Mouse (Mus musculus): ENCODE data around the gene Traf4. TPM values are rescaled to one million over a fixed set of nuclear protein-coding genes. Genes with fewer than 3 reads are reported as not detected.
"Not testable (repeated sequence)": the region's sequence is repeated elsewhere in the genome, so short reads cannot be mapped to it uniquely, and the experiment has no call there.

Traf4 gene
- polyA plus RNA-seq, 1 experiment from 2014 or later = 52.4 TPM

DNA sequence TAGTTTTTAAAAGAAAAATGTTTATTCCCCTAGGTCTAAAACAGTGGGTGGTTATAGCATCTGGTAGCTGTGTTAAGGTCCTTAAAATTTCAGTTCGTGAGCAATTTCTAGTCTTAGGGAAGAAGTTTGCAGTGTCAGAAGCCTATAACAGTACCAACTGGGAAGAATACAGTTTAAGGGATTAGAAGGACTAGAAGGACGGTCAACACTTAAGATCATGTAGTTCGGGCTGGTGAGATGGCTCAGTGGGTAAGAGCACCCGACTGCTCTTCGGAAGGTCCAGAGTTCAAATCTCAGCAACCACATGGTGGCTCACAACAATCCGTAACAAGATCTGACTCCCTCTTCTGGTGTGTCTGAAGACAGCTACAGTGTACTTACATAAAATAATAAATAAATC, 19.3 kb upstream of the Traf4 start:
- H3K4me3 ChIP-seq (ENCODE audit: low read depth, low read length); H3K9me3 ChIP-seq (ENCODE audit: control insufficient read depth, low read length); ATAC-seq (ENCODE audit: low read depth); H3K4me2 ChIP-seq (ENCODE audit: low read depth, low read length); H3K9ac ChIP-seq (ENCODE audit: low read depth, low read length); H3K27me3 ChIP-seq (replicated peaks; ENCODE audit: control insufficient read depth, insufficient read depth, low read length); H3K27ac ChIP-seq (replicated peaks; ENCODE audit: low read depth, low read length); DNase-seq (ENCODE audit: low spot score): not testable (repeated sequence)
- 93% methylated on average over 6 of the region's 6 CpGs for WGBS
- Histone ChIP-seq H3K4me1 (ENCODE audit: control insufficient read depth, insufficient read depth, low read length) (peaks cover 20% of the 10 kb centered on the region), H3K36me3 (ENCODE audit: control insufficient read depth, insufficient read depth, low read length) (peaks cover 29% of the 10 kb centered on the region)

DNA sequence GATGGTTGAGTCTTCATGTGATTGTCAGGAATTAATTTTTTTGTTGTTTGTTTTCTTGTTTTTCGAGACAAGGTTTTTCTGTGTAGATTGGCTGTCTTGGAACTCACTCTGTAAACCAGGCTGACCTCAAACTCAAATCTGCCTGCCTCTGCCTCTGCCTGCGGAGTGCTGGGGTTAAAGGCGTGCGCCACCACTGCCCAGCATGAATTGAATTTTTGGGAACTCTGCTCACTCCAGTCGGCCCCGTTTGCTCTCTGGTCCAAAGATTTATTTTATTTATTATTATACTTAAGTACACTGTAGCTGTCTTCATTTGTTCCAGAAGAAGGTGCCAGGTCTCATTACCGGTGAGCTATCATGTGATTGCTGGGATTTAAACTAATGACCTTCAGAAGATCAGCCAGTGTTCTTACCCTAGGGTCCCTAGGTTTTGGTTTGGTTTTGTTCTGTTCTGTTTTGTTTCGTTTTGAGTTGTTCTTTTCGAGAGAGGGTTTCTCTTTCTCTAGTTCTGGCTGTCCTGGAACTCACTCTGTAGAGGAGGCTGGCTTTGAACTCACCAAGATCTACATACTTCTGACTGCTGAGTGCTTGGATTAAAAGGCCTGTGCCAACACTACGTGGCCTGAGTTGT, 18.6 kb upstream of the Traf4 start:
- Histone ChIP-seq H3K9me3 (ENCODE audit: control insufficient read depth, low read length) (no peaks in the 10 kb centered on the region), H3K4me1 (ENCODE audit: control insufficient read depth, insufficient read depth, low read length) (peaks cover 22% of the 10 kb centered on the region), H3K27me3 (replicated peaks; ENCODE audit: control insufficient read depth, insufficient read depth, low read length) (no peaks in the 10 kb centered on the region), H3K9ac (ENCODE audit: low read depth, low read length) (peak overlapping the region; percentile 36; the same call in 1 of the 2 replicates), H3K4me2 (ENCODE audit: low read depth, low read length) (peak overlapping the region; percentile 47), H3K27ac (replicated peaks; ENCODE audit: low read depth, low read length) (peak overlapping the region; percentile 49), H3K36me3 (ENCODE audit: control insufficient read depth, insufficient read depth, low read length) (peaks cover 33% of the 10 kb centered on the region), H3K4me3 (ENCODE audit: low read depth, low read length) (peak overlapping the region; percentile 83)
- WGBS = 50% methylated on average over 10 of the region's 10 CpGs
- no peak for ATAC-seq (ENCODE audit: low read depth)
- DNase-seq (ENCODE audit: low spot score) = no peak

DNA sequence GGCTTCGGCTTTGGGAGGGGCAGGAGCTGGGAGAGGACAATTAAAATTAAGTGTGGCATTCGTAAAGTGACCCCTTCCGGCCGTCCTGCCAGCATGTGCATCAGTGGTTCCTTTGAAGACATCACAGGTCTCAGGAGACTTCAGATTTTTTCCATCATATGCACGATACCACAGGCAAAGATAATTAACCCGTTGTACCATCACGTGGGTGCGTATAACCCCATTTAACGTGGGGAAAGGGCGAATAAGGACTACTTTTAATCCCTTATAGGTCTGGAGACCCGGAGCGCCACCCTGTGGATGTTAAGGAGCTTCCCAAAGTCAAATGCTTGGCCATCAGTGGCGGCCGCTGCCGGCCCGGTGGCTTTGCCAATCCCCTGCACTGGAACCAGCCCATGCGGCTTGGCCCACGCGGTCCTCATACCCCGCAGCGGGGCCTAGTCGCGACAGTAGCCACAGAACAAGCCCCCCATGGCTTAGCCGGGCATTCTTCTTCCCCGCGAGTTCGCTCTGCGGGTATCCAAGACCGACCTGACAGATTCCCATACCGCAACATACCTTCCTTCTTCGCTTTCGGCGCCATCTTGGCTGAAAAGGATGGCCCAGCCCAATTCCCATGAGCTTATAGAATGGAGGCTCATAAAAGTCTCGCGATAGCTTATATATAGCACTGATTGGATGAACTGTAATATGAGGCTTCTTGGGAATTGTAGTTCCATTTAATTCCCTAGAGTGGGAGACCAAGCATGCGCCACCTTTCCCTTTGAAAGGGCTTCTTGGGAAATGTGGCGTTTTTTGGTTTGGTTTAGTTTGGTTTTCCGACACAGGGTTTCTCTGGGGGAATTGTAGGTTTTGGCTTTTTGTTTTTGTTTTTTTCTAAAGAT, 17.8 kb upstream of the Traf4 start, which contains the start of gene Rpl23a:
Gene Rpl23a, minus strand, starts transcription at position 624 of the 884 bp plus-strand sequence.
- H3K4me3 ChIP-seq (ENCODE audit: low read depth, low read length) = peak within 1 kb of the TSS; percentile 83

DNA sequence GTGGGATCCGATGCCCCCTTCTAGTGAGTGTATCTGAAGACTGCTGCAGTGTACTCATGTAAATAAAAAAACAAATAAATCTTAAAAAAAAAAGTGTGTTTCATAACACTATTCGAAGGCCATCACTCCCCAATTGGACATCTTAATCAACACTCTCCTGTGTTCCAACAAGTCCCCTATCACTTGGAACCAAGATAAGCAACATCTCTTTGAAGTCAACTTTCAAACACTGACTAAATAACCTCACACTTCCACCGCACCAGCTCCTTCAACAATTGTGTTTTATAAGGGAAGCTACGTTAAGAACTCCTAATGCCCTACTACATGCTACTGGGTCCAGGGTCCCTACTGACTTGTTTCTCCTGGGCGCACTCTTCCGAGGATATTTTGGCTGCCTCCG, 17.1 kb upstream of the Traf4 start:
- Histone ChIP-seq H3K36me3 (ENCODE audit: control insufficient read depth, insufficient read depth, low read length) (peaks cover 33% of the 10 kb centered on the region), H3K9ac (ENCODE audit: low read depth, low read length) (peak overlapping the region; percentile 91), H3K27me3 (replicated peaks; ENCODE audit: control insufficient read depth, insufficient read depth, low read length) (no peaks in the 10 kb centered on the region), H3K27ac (replicated peaks; ENCODE audit: low read depth, low read length) (0 out of 2 replicates have a peak overlapping the region, but pooled peaks have one; percentile 91), H3K9me3 (ENCODE audit: control insufficient read depth, low read length) (no peaks in the 10 kb centered on the region), H3K4me1 (ENCODE audit: control insufficient read depth, insufficient read depth, low read length) (peaks cover 19% of the 10 kb centered on the region), H3K4me3 (ENCODE audit: low read depth, low read length) (peak overlapping the region; percentile 83), H3K4me2 (ENCODE audit: low read depth, low read length) (peak overlapping the region; percentile 98)
- WGBS = 10% methylated on average over 7 of the region's 7 CpGs
- ATAC-seq (ENCODE audit: low read depth) = no peak
- DNase-seq (ENCODE audit: low spot score) = no peak

More for the DNA sequence above, 17.8 kb upstream of the Traf4 start, which contains the start of gene Rpl23a:
- WGBS = under 1% methylated on average over 38 of the region's 38 CpGs
- peak within 1 kb of the TSS; percentile 91 for H3K9ac ChIP-seq (ENCODE audit: low read depth, low read length)
- H3K27me3 ChIP-seq (replicated peaks; ENCODE audit: control insufficient read depth, insufficient read depth, low read length) = no peaks in the 10 kb centered on the region
- peak within 1 kb of the TSS; percentile 91 for H3K27ac ChIP-seq (replicated peaks; ENCODE audit: low read depth, low read length)
- DNase-seq (ENCODE audit: low spot score) (peak; percentile 99), ATAC-seq (ENCODE audit: low read depth) (peak; percentile 87)
- H3K9me3 ChIP-seq (ENCODE audit: control insufficient read depth, low read length) = no peaks in the 10 kb centered on the region
- peaks cover 33% of the 10 kb centered on the region for H3K36me3 ChIP-seq (ENCODE audit: control insufficient read depth, insufficient read depth, low read length)
- H3K4me2 ChIP-seq (ENCODE audit: low read depth, low read length) = peak within 1 kb of the TSS; percentile 98
- peaks cover 22% of the 10 kb centered on the region for H3K4me1 ChIP-seq (ENCODE audit: control insufficient read depth, insufficient read depth, low read length)

DNA sequence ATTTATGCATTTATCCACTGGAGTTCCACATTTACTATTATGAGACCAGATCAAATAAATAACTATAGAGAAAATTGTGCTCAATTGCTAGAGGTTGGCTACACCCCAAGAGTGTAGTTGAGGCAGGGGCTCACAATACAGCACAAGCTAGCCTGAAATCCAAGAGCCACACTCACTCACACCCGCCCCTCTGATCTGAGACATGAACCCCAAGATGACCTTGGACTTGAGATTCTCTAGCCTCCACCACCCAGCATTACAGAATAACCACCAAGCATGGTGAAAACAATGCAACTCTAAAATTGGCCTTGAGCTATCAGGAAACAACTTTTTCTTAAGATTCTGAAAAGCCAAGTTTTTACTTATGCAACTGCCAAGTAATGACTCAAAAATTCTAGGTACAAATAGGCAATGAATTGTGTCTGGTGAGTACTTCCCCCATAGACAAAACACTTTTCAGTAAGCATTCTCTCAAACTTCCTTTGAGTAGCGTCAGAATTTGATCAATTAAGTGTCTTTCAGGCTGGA, 16.5 kb upstream of the Traf4 start:
- peak overlapping the region; percentile 83 for H3K4me3 ChIP-seq (ENCODE audit: low read depth, low read length)
- no peak for ATAC-seq (ENCODE audit: low read depth)
- H3K4me2 ChIP-seq (ENCODE audit: low read depth, low read length) = peak overlapping the region; percentile 98
- 37% methylated on average over 2 of the region's 2 CpGs for WGBS
- H3K27ac ChIP-seq (replicated peaks; ENCODE audit: low read depth, low read length) = no peak overlapping the region
- DNase-seq (ENCODE audit: low spot score) = no peak
- H3K4me1 ChIP-seq (ENCODE audit: control insufficient read depth, insufficient read depth, low read length) = peaks cover 20% of the 10 kb centered on the region
- peaks cover 33% of the 10 kb centered on the region for H3K36me3 ChIP-seq (ENCODE audit: control insufficient read depth, insufficient read depth, low read length)
- peak overlapping the region; percentile 91 for H3K9ac ChIP-seq (ENCODE audit: low read depth, low read length)
- no peaks in the 10 kb centered on the region for H3K9me3 ChIP-seq (ENCODE audit: control insufficient read depth, low read length)
- H3K27me3 ChIP-seq (replicated peaks; ENCODE audit: control insufficient read depth, insufficient read depth, low read length) = no peaks in the 10 kb centered on the region

DNA sequence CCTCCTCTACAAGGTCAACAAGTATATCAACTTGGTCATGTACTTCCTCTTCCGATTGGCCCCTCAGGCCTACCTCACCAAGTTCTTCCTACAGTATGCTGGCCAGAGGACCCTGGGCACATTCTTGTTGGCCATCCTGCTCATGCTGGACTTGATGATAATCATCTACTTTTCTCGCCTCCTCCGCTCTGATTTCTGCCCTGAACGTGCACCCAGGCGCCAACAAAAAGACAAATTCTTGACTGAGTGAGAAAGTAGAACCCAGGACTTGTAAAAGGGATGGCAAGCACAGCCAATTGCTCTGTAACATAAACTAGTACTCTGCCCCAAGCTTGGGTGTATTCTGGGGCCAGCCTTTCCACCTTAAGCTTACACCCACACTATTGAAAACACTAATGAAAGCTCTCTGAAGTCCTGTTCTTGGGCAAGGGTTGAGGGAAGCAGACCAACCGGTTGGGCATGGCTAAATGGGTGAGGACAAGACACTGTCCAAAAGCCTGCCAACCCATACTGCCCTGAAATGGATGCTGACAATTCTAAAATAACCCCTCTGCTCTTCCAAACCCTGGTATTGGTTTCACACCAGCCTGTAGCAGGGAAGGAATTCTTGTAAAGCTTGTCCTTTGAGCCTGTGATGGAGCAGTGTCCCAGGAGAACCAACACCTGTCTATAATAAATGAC, 14.8 kb upstream of the Traf4 start:
- Histone ChIP-seq H3K4me1 (ENCODE audit: control insufficient read depth, insufficient read depth, low read length) (peaks cover 24% of the 10 kb centered on the region), H3K4me3 (ENCODE audit: low read depth, low read length) (no peak overlapping the region; the same call in 1 of the 2 replicates), H3K9ac (ENCODE audit: low read depth, low read length) (no peak overlapping the region; the same call in 1 of the 2 replicates), H3K4me2 (ENCODE audit: low read depth, low read length) (peak overlapping the region; percentile 98), H3K36me3 (ENCODE audit: control insufficient read depth, insufficient read depth, low read length) (peaks cover 33% of the 10 kb centered on the region), H3K27me3 (replicated peaks; ENCODE audit: control insufficient read depth, insufficient read depth, low read length) (no peaks in the 10 kb centered on the region), H3K27ac (replicated peaks; ENCODE audit: low read depth, low read length) (no peak overlapping the region), H3K9me3 (ENCODE audit: control insufficient read depth, low read length) (no peaks in the 10 kb centered on the region)
- 73% methylated on average over 6 of the region's 6 CpGs for WGBS
- no peak for DNase-seq (ENCODE audit: low spot score)
- ATAC-seq (ENCODE audit: low read depth) = no peak

DNA sequence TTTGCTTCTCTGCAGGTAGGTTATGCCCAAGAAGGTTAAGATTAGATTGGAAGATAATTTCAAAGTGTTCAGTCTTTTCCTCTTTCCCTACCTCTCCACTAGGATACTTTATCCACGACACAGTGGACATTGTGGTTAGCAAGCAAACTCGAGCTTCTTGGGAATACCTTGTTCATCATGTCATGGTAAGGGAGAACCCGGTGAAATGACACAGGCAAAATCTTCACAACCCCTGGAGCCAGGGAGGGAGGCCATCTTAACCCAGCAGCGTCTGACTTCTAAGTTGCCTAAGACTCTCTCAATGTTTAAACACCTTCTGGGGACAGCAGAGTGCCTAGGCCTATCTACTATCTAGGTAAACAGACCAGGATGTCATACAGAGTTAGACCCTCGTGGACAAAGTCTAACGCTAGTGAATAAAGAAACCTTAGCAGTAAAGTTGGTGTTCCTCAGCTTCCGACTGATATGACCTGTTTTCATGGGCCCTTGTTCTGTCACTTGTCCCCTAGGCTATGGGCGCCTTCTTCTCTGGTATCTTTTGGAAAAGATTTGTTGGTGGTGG, 14.1 kb upstream of the Traf4 start:
- Histone ChIP-seq H3K9me3 (ENCODE audit: control insufficient read depth, low read length) (no peaks in the 10 kb centered on the region), H3K4me1 (ENCODE audit: control insufficient read depth, insufficient read depth, low read length) (peaks cover 24% of the 10 kb centered on the region), H3K27me3 (replicated peaks; ENCODE audit: control insufficient read depth, insufficient read depth, low read length) (no peaks in the 10 kb centered on the region), H3K9ac (ENCODE audit: low read depth, low read length) (peak overlapping the region; percentile 86), H3K27ac (replicated peaks; ENCODE audit: low read depth, low read length) (peak overlapping the region; percentile 44; the same call in 1 of the 2 replicates), H3K4me3 (ENCODE audit: low read depth, low read length) (peak overlapping the region; percentile 70), H3K4me2 (ENCODE audit: low read depth, low read length) (peak overlapping the region; percentile 98), H3K36me3 (ENCODE audit: control insufficient read depth, insufficient read depth, low read length) (peaks cover 33% of the 10 kb centered on the region)
- ATAC-seq (ENCODE audit: low read depth) (no peak), DNase-seq (ENCODE audit: low spot score) (no peak)
- 22% methylated on average over 8 of the region's 8 CpGs for WGBS

All from embryonic facial prominence, embryonic 14.5 days (tissue).